Mouse (Mus musculus) kidney, postnatal 25 days (tissue): ENCODE measurements around the gene Spryd4.
"Not testable (repeated sequence)": the region's sequence is repeated elsewhere in the genome, so short reads cannot be mapped to it uniquely, and the experiment has no call there.

Experiments used
- DNase-seq, 2 experiments: peaks; one replicate each; pipeline ENCODE4 v3.0.0; 2021; ENCODE audit warnings: mixed read lengths in 2 of 2

The Spryd4 gene

DNA sequence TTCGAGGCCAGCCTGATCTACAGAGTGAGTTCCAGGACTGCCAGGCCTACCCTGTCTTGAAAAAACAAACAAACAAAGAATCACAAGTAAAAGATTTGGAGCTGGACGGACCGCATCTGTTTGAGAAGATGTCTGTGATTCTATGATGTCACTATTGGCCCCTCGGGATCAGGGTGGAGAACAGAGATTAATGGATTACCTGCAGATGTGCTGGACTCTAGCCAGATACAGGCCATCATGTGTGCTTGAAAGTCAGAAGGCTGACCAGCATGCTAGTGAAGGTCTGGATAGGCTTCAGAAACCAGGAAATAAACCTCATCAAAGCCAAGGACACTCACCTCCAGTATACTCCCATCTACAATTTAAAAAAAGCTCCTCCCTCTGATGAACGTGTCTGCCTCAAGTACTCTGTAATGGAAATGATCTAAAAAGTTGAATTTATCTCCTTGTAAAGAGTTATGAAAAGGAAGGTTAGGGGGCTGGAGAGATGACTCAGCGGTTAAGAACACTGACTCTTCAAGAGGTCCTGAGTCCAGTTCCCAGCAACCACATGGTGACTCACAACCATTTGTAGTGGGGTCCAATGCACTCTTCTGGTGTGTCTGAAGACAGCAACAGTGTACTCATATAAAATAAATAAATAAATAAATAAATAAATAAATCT, 26.2 kb downstream of the Spryd4 start:
- DNase-seq, result peak in 1 of 2 experiments; percentile 14

DNA sequence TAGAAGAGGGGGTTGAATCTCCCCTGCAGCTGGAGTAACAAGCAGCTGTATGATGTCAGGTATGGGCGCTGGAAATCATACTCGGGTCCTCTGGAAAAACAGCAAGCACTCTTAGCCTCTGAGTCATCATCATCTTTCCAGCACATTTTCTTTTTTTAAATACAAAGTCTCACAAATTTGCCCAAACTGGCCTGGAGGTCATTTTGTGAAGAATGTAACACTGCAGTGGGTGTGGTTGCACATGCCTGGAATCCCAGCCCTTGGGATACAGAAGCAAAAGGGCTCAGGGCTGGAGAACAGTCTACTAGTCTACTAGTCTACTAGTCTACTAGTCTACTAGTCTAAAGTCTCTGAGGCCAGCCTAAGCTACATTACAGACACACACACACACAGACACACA, 27.3 kb downstream of the Spryd4 start:
- DNase-seq, result no peak

GRCm38 (mm10) chr10:128179989-128180388, 31.6 kb downstream of the Spryd4 start, which contains the start of gene Rbms2:
Gene Rbms2 (minus strand): TSS chr10:128180297.
- DNase-seq, result peak; percentile 52 to 70

DNA sequence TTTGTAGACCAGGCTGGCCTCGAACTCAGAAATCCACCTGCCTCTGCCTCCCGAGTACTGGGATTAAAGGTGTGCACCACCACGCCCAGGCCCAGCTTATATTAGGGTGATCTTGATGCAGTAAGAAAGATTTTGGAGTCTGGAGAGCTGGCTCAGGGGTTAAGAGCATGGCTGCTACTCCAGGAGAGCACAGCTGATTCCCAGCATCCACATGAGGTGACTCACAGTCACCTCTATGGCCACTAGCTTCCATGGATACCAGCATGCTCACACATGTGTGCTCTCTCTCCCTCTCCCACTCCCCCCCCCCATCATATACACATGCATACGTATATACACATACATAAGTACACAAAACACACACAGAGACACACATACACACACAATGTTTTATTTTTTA, 34.3 kb downstream of the Spryd4 start:
- no peak for DNase-seq

DNA sequence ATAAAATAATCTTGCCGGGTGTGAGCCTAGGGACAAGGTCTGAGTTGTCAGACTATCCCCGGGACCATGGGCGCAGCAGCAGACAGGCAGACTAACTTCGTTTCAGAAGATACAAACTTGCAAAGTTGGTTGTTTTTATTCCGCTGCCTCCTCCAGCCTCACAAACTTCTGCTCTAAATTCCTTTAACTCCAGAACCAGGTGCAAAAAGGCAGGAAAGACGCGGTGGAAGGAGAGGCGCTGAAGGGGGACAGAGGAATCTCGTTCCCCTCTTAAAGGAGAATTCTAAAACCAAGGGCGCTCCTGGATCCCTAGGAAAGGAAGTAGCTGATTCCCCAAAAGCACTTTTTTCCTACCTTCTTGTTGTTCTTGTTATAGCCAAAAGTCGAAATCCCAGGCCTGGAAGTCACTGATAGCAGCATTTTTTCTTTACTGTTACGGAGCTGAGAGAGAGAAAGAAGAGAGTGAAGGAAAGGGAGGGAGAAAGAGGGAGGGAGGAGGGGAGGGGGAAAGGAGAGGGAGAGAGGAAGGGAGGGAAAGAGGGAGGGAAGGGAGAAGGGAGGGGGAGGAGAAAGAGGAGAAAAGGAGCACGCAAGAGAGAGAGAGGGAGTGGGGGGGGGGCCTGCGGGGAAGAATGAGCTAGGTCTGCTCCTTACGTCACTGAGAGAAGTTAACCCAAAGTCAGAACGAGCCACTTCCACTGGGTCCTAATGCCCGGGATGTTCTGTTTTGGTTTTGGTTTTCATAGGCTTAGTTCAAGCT, 35.4 kb downstream of the Spryd4 start:
- DNase-seq, result peak; percentile 79 to 87

GRCm38 (mm10) chr10:128175302-128175701, 36.3 kb downstream of the Spryd4 start:
- no peak for DNase-seq

DNA sequence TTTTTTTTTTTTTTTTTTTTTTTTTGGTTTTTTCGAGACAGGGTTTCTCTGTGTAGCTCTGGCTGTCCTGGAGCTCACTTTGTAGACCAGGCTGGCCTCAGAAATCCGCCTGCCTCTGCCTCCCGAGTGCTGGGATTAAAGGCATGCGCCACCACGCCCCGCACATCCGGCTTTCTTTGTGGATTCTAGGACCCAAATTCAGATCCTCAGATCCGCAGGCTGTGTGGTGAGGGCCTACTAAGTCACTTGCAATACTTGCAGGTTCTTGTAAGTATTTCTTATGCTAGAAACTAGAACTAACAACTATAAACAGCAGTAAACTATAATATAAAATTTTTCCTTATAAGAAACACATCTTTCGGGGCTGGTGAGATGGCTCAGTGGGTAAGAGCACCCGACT, 40.3 kb downstream of the Spryd4 start:
- not testable (repeated sequence) for DNase-seq

- no peak for DNase-seq
Observed at GRCm38 (mm10) chr10:128167091-128167490, 44.5 kb downstream of the Spryd4 start.

DNA sequence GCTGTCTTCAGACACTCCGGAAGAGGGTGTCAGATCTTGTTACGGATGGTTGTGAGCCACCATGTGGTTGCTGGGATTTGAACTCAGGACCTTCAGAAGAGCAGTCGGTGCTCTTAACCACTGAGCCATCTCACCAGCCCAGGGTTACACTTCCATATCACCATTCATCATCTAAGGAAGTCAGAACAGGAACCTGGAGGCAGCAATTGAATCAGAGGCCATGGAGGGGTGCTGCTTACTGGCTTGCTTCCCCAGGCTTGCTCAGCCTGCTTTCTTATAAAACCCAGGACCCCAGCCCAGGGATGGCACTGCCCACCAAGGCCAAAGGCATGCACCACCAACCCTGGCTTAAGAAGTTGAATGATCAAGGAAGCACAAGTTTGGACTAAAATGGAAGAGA, 45.9 kb downstream of the Spryd4 start:
- DNase-seq, result not testable (repeated sequence)
